Mouse (Mus musculus) bone marrow macrophage, adult 2 months (primary cell): ENCODE data around the gene Gm10320.

Source experiments
- CTCF ChIP-seq: IDR thresholded peaks from 2 replicates; pipeline ENCODE4 v1.5.1; 2012; ENCODE audit warnings: low read depth, mild to moderate bottlenecking, low read length, moderate library complexity
- POLR2A ChIP-seq: IDR thresholded peaks from 2 replicates; pipeline ENCODE4 v1.6.1; 2012; ENCODE audit warnings: mild to moderate bottlenecking, low read depth, low read length, borderline replicate concordance

- TF ChIP-seq POLR2A (no peak), CTCF (no peak)
Measured at GRCm38 (mm10) chr13:98485440-98485839, 6.4 kb downstream of the Gm10320 start.
